Mouse (Mus musculus) thymus, postnatal 10 days (tissue): ENCODE results near the gene Gm20683.

Source experiments
- DNase-seq, 2 experiments: peaks; one replicate each; pipeline ENCODE4 v3.0.0; 2021; ENCODE audit warnings: low spot score in 2 of 2

The Gm20683 gene

GRCm38 (mm10) chr17:25796211-25796771 lies 45.3 kb downstream of the Gm20683 start:
- peak in 1 of 2 experiments; percentile 25 for DNase-seq

GRCm38 (mm10) chr17:25795609-25796092 lies 45.9 kb downstream of the Gm20683 start, which contains the start of gene AC134908.4:
Gene AC134908.4 (minus strand): TSS chr17:25795659.
- DNase-seq: no peak

- no peak for DNase-seq
These were observed 46.6 kb downstream of the Gm20683 start for GRCm38 (mm10) chr17:25794998-25795397.

- DNase-seq: no peak
These were observed 47.4 kb downstream of the Gm20683 start for GRCm38 (mm10) chr17:25794197-25794596.

- DNase-seq: peak; percentile 81 to 82
These were observed 48.9 kb downstream of the Gm20683 start, which contains the start of gene Fam173a for GRCm38 (mm10) chr17:25792615-25793014. Gene Fam173a (minus strand): TSS chr17:25792901.

GRCm38 (mm10) chr17:25791843-25792527 lies 49.6 kb downstream of the Gm20683 start:
- DNase-seq: peak; percentile 76 to 84

GRCm38 (mm10) chr17:25791320-25791842 lies 50.2 kb downstream of the Gm20683 start:
- DNase-seq: no peak

- no peak for DNase-seq
These were observed 54.6 kb downstream of the Gm20683 start for GRCm38 (mm10) chr17:25786781-25787504.

GRCm38 (mm10) chr17:25786280-25786679 lies 55.3 kb downstream of the Gm20683 start, which contains the start of gene Ccdc78:
Gene Ccdc78 (plus strand): TSS chr17:25786580.
- DNase-seq: no peak

GRCm38 (mm10) chr17:25785281-25785745 lies 56.2 kb downstream of the Gm20683 start, which contains the start of gene Haghl:
Gene Haghl (minus strand): TSS chr17:25785673.
- DNase-seq: peak; percentile 86 to 96
